In genomic region chr9:80188324-80188893, GRCm38 (mm10) we compare ENCODE assay signal across 23 mouse cellular contexts. TPM values are rescaled to one million over a fixed set of nuclear protein-coding genes. Genes with fewer than 3 reads are reported as not detected.
DNase-seq lines count a peak whose midpoint lies in the region; ATAC-seq and TF ChIP-seq lines count a peak whose summit lies in the region.
"Had no signal": no experiment of that assay in that cellular context is flagged by ENCODE, and none has a peak within 500 bp of the region (broad histone marks: within the 10 kb centered on the region; RNA-seq: fewer than 3 reads in every experiment).

No protein-coding gene starts in this region.

- peak; percentile 80 for ATAC-seq in forebrain, embryonic 11.5 days (replicated peaks; ENCODE audit: low FRiP score)
- ATAC-seq: intestine, embryonic 15.5 days had no signal

- WGBS in forebrain, embryonic 11.5 days = 24% methylated on average over 5 of the region's 5 CpGs

- no peak for TF ChIP-seq CTCF in layer of hippocampus, adult 2 months (conservative IDR thresholded peaks at IDR 0.05)

- DNase-seq in heart, adult 11 months = peak; percentile 79
- no peak for DNase-seq in heart, adult 18-20 months
- no peak for DNase-seq in layer of hippocampus, adult 2 months (ENCODE audit: low spot score in 2 of 2)
- no peak for DNase-seq in layer of hippocampus, adult 9-11 months
- DNase-seq in forebrain, embryonic 11.5 days (ENCODE audit: low spot score) = no peak
- DNase-seq in retina, postnatal 1 day = peak; percentile 58
- DNase-seq in adipocyte (ENCODE audit: low spot score) = no peak
- DNase-seq: adrenal gland, adult 2 months; cerebellum, adult 11 months; cerebellum, postnatal 10 days; embryo, embryonic 11 days; gastrocnemius, adult 2 months; heart, postnatal 14 days; liver, embryonic 13.5 days; lung, embryonic 14.5 days; lung, postnatal 36 days; thymus, postnatal 36 days had no signal

- no peaks in the 10 kb centered on the region for H3K27me3 ChIP-seq in forebrain, embryonic 11.5 days (ENCODE audit: control insufficient read depth, insufficient read depth, low read length)
- H3K27me3 ChIP-seq: CH12.LX; heart, embryonic 12.5 days; hindbrain, embryonic 13.5 days; intestine, embryonic 15.5 days; limb, embryonic 13.5 days; liver, embryonic 13.5 days; neural tube, embryonic 13.5 days had no signal

- no peaks in the 10 kb centered on the region for H3K9me3 ChIP-seq in forebrain, embryonic 11.5 days (ENCODE audit: control insufficient read depth, low read length)
- H3K9me3 ChIP-seq: heart, embryonic 12.5 days; hindbrain, embryonic 13.5 days; intestine, embryonic 15.5 days; limb, embryonic 13.5 days; liver, embryonic 13.5 days; neural tube, embryonic 13.5 days had no signal

- H3K9ac ChIP-seq in forebrain, embryonic 11.5 days (ENCODE audit: low read length) = no peak overlapping the region
- H3K9ac ChIP-seq: heart, embryonic 12.5 days; hindbrain, embryonic 13.5 days; intestine, embryonic 15.5 days; limb, embryonic 13.5 days; liver, embryonic 13.5 days; lung, embryonic 14.5 days; neural tube, embryonic 13.5 days had no signal

- H3K36me3 ChIP-seq in forebrain, embryonic 11.5 days (ENCODE audit: control insufficient read depth, insufficient read depth, low read length) = no peaks in the 10 kb centered on the region
- H3K36me3 ChIP-seq: heart, embryonic 12.5 days; hindbrain, embryonic 13.5 days; intestine, embryonic 15.5 days; limb, embryonic 13.5 days; liver, embryonic 13.5 days; neural tube, embryonic 13.5 days had no signal

- H3K4me1 ChIP-seq in forebrain, embryonic 11.5 days (replicated peaks; ENCODE audit: control insufficient read depth, insufficient read depth, low read length) = peaks cover 5% of the 10 kb centered on the region; the same call in 1 of the 2 replicates
- H3K4me1 ChIP-seq: hindbrain, embryonic 13.5 days; liver, embryonic 13.5 days; neural tube, embryonic 13.5 days had no signal

- no peak overlapping the region for H3K4me3 ChIP-seq in layer of hippocampus, adult 2 months
- no peak overlapping the region for H3K4me3 ChIP-seq in forebrain, embryonic 11.5 days (ENCODE audit: low read depth, low read length)
- H3K4me3 ChIP-seq: gastrocnemius, adult 2 months; heart, embryonic 12.5 days; hindbrain, embryonic 13.5 days; intestine, embryonic 15.5 days; limb, embryonic 13.5 days; liver, embryonic 13.5 days; neural tube, embryonic 13.5 days had no signal

- H3K27ac ChIP-seq in layer of hippocampus, adult 2 months = peak overlapping the region; percentile 48; the same call in 1 of the 2 replicates
- no peak overlapping the region for H3K27ac ChIP-seq in forebrain, embryonic 11.5 days (ENCODE audit: low read depth, low read length)
- H3K27ac ChIP-seq: hindbrain, embryonic 13.5 days; intestine, embryonic 15.5 days; limb, embryonic 13.5 days; liver, embryonic 13.5 days; neural tube, embryonic 13.5 days had no signal

- no peak overlapping the region for H3K4me2 ChIP-seq in forebrain, embryonic 11.5 days (ENCODE audit: low read depth, low read length, severe bottlenecking)
- H3K4me2 ChIP-seq: heart, embryonic 12.5 days; hindbrain, embryonic 13.5 days; intestine, embryonic 15.5 days; limb, embryonic 13.5 days; liver, embryonic 13.5 days; lung, embryonic 14.5 days; neural tube, embryonic 13.5 days had no signal

RNA-seq across cellular contexts. Expression of gene Myo6, which starts 23.6 kb away (rescaled TPM):
- 10 to 100 TPM; 10.5 to 10.8 TPM for total RNA-seq in heart, adult 18-20 months (2021)
- 10 to 100 TPM; 82.0 to 83.8 TPM for total RNA-seq in layer of hippocampus, adult 2 months (2021)
- polyA plus RNA-seq in forebrain, embryonic 11.5 days (2014; fragmentation: Nextera tagmentation; extraction: Ambion mirVana) = 11.0 and 11.4 TPM in 2 replicates

Comparison
In these comparisons a context has a peak if more than half of its experiments do, and no peak if none do; other contexts are left out.
1. DNase-seq: peak in heart, adult 11 months (single experiment) and retina, postnatal 1 day (single experiment); none in heart, adult 18-20 months (0 of 2), layer of hippocampus, adult 2 months (0 of 2), layer of hippocampus, adult 9-11 months (single experiment), forebrain, embryonic 11.5 days (single experiment) and adipocyte (single experiment).
2. RNA of gene Myo6, which starts 23.6 kb away (total RNA-seq): 82.0 to 83.8 TPM in layer of hippocampus, adult 2 months; 10.5 to 10.8 TPM in heart, adult 18-20 months; every median in the first group is over 4 times any median in the second.